In the genomic region with DNA sequence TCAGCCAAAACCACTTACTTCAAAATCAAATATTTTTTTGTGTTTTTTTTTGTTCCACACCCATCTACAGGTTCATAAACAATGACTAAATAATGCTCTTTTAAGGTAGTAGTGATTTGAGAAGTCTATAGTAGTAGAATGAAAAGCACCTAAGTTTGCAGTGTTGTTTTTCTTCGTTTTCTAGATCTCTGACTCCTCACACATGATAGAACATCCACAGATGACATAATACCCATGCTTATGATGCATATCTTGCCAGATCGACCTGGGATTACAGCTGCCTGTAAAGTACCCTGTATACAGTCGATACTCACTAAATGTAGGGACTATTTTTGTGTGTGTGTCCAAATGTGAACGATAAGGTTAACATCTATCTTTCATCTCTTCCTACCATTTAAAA, we compare ENCODE assay signal across 20 mouse cellular contexts.
DNase-seq lines count a peak whose midpoint lies in the region; ATAC-seq and TF ChIP-seq lines count a peak whose summit lies in the region.
"Had no signal": no experiment of that assay in that cellular context is flagged by ENCODE, and none has a peak within 500 bp of the region (broad histone marks: within the 10 kb centered on the region; RNA-seq: fewer than 3 reads in every experiment).

No protein-coding gene starts in this region.

- intact Hi-C loops in heart, postnatal 25 days (cut with DNase I): no loop called here

- H3K4me3 ChIP-seq in layer of hippocampus, adult 2 months: no peak overlapping the region
- H3K4me3 ChIP-seq: embryonic facial prominence, embryonic 10.5 days; embryonic facial prominence, embryonic 12.5 days; forebrain, embryonic 13.5 days; forebrain, embryonic 15.5 days had no signal

- H3K27ac ChIP-seq in layer of hippocampus, adult 2 months: no peak overlapping the region
- H3K27ac ChIP-seq: embryonic facial prominence, embryonic 10.5 days; embryonic facial prominence, embryonic 12.5 days; forebrain, embryonic 13.5 days; forebrain, embryonic 15.5 days had no signal

- DNase-seq in CD4-positive helper T cell, adult 2 months (ENCODE audit: low read depth, low spot score): peak; percentile 25
- no peak for DNase-seq in layer of hippocampus, adult 2 months (ENCODE audit: low spot score in 2 of 2)
- DNase-seq in heart, postnatal 25 days (ENCODE audit: low spot score): no peak
- DNase-seq: adrenal gland, adult 2 months; adrenal gland, postnatal 10 days; adrenal gland, postnatal 25 days; B cell, adult 2 months; cerebellum, adult 11 months; cerebellum, adult 18-20 months; cerebellum, adult 8-10 months; cerebellum, postnatal 10 days; cerebellum, postnatal 25 days; forebrain, postnatal 0 days had no signal

- ATAC-seq in activated CD4-positive, CD25-positive, alpha-beta regulatory T cell, adult 4 months: peak; percentile 45
- peak; percentile 17 for ATAC-seq in inflammation-experienced regulatory T-cells, adult 6 months
- ATAC-seq: forebrain, embryonic 13.5 days; forebrain, embryonic 15.5 days; forebrain, postnatal 0 days; Patski had no signal

- no peak for TF ChIP-seq CTCF in layer of hippocampus, adult 2 months (conservative IDR thresholded peaks at IDR 0.05)
